Comparison of ENCODE assay signal across 8 mouse cellular contexts in the genomic region with DNA sequence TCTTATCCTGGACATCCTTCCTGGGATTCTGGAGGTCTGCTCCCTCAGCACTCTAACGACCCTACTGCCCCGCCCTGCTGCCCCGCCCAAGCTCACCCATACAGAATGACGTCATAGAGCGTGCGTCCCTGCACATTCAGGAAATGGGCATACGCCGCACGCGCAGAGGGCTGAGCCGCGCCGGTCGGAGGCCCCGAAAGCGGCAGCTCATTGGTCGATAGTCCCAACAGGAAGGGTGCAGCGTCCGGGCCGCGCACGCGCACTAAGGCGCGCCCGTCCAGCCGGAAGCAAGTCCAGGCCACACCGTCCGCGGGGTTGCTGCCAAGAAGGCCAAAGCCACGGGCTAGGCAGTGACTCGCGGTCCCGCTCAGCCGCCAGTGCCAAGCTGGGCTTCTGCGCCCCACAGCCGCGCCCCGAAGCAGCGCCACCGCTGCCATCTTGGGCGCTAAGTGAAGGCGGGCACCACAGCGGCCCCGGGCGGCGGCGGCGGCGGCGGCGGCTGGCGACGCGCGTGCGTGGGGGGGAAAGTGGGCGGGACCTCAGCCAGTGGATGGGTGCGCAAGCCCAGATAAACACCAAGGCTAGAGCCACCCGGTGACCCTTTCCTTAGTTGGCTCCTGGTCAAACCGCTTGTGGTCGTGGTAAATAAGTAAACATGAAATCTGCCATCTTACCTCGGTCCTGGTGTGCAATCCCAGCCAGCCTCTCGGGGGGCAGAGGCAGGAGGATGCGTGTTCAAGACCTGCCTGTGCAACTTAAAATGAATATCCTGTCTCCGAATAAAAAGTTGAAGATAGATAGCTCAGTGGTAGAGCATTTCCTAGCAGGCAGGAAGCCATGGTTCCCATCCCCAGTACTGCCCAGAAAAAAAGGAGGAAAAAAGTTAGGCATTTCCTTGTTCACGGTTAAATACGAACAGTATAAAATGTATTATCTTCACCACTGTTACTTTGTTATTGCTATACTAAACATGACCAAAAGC. TPM values are rescaled to one million over a fixed set of nuclear protein-coding genes. Genes with fewer than 3 reads are reported as not detected.
DNase-seq lines count a peak whose midpoint lies in the region; ATAC-seq lines count a peak whose summit lies in the region.

Iba57 (minus strand) TSS at position 485 of the 982 bp plus-strand sequence.

- H3K4me2 ChIP-seq in embryonic facial prominence, embryonic 14.5 days (ENCODE audit: low read depth, low read length), result peak within 1 kb of the TSS; percentile 65
- peak within 1 kb of the TSS; percentile 74 for H3K4me2 ChIP-seq in kidney, embryonic 14.5 days (replicated peaks; ENCODE audit: low read depth, low read length)
- peak within 1 kb of the TSS; percentile 68 for H3K4me2 ChIP-seq in limb, embryonic 15.5 days

- peak within 1 kb of the TSS; percentile 74 for H3K4me3 ChIP-seq in embryonic facial prominence, embryonic 14.5 days (ENCODE audit: low read depth, low read length)
- H3K4me3 ChIP-seq in kidney, embryonic 14.5 days (ENCODE audit: low read length), result peak within 1 kb of the TSS; percentile 78
- H3K4me3 ChIP-seq in limb, embryonic 15.5 days, result peak within 1 kb of the TSS; percentile 66

- peaks cover 13% of the 10 kb centered on the region for H3K4me1 ChIP-seq in embryonic facial prominence, embryonic 14.5 days (ENCODE audit: control insufficient read depth, insufficient read depth, low read length)
- H3K4me1 ChIP-seq in kidney, embryonic 14.5 days (ENCODE audit: control insufficient read depth, insufficient read depth, low read length), result peaks cover 7% of the 10 kb centered on the region
- peaks cover 9% of the 10 kb centered on the region for H3K4me1 ChIP-seq in limb, embryonic 15.5 days

- peak within 1 kb of the TSS; percentile 95 for H3K9ac ChIP-seq in embryonic facial prominence, embryonic 14.5 days (ENCODE audit: low read depth, low read length)
- H3K9ac ChIP-seq in kidney, embryonic 14.5 days (ENCODE audit: low read depth, low read length), result peak within 1 kb of the TSS; percentile 95
- H3K9ac ChIP-seq in limb, embryonic 15.5 days, result peak within 1 kb of the TSS; percentile 79

- H3K27ac ChIP-seq in embryonic facial prominence, embryonic 14.5 days (replicated peaks; ENCODE audit: low read depth, low read length), result peak within 1 kb of the TSS; percentile 99
- peak within 1 kb of the TSS; percentile 98 for H3K27ac ChIP-seq in kidney, embryonic 14.5 days (ENCODE audit: low read depth, low read length)
- peak within 1 kb of the TSS; percentile 99 for H3K27ac ChIP-seq in limb, embryonic 15.5 days

- 7% methylated on average over 27 of the region's 68 CpGs for WGBS in embryonic facial prominence, embryonic 14.5 days
- WGBS in kidney, embryonic 14.5 days, result 4% methylated on average over 55 of the region's 68 CpGs
- 2% methylated on average over 68 of the region's 68 CpGs for WGBS in limb, embryonic 15.5 days

- H3K36me3 ChIP-seq in embryonic facial prominence, embryonic 14.5 days (ENCODE audit: control insufficient read depth, insufficient read depth, low read length), result no peaks in the 10 kb centered on the region
- H3K36me3 ChIP-seq in kidney, embryonic 14.5 days (ENCODE audit: control insufficient read depth, insufficient read depth, low read length), result no peaks in the 10 kb centered on the region
- peaks cover 2% of the 10 kb centered on the region for H3K36me3 ChIP-seq in limb, embryonic 15.5 days

- ATAC-seq in embryonic facial prominence, embryonic 14.5 days (ENCODE audit: low read depth), result peak; percentile 99
- peak; percentile 99 for ATAC-seq in kidney, embryonic 14.5 days (ENCODE audit: low FRiP score, low TSS enrichment)
- peak; percentile 97 for ATAC-seq in limb, embryonic 15.5 days (ENCODE audit: insufficient number of reproducible peaks, low FRiP score, low TSS enrichment, low read depth)

- peak; percentile 98 for DNase-seq in 3T3-L1 (ENCODE audit: low read depth, low spot score)
- DNase-seq in adrenal gland, postnatal 4 days (ENCODE audit: low spot score in 2 of 2), result peak; percentile 86 to 95
- peak; percentile 99 for DNase-seq in embryonic facial prominence, embryonic 14.5 days (ENCODE audit: low spot score)
- DNase-seq in heart, adult 9 months (ENCODE audit: low spot score in 2 of 2), result peak; percentile 99
- DNase-seq in monocyte, adult 2 months (ENCODE audit: low read depth in 1 of 2, low spot score in 2 of 2), result peak; percentile 95 to 97
- peak; percentile 99 for DNase-seq in spleen, postnatal 36 days (ENCODE audit: low spot score in 2 of 2)

- no peaks in the 10 kb centered on the region for H3K9me3 ChIP-seq in embryonic facial prominence, embryonic 14.5 days (ENCODE audit: control insufficient read depth, low read length)
- no peaks in the 10 kb centered on the region for H3K9me3 ChIP-seq in kidney, embryonic 14.5 days (ENCODE audit: control insufficient read depth, low read length)
- no peaks in the 10 kb centered on the region for H3K9me3 ChIP-seq in limb, embryonic 15.5 days

- H3K27me3 ChIP-seq in embryonic facial prominence, embryonic 14.5 days (replicated peaks; ENCODE audit: control insufficient read depth, insufficient read depth, low read length), result no peaks in the 10 kb centered on the region
- no peaks in the 10 kb centered on the region for H3K27me3 ChIP-seq in kidney, embryonic 14.5 days (ENCODE audit: control insufficient read depth, insufficient read depth, low read length)
- H3K27me3 ChIP-seq in limb, embryonic 15.5 days, result no peaks in the 10 kb centered on the region

RNA-seq across cellular contexts. Expression of gene Iba57, which starts in this region (rescaled TPM):
- 10 to 100 TPM; 17.7 to 18.4 TPM for total RNA-seq in adrenal gland, postnatal 4 days (2021)
- 2.5 and 3.1 TPM in 2 replicates for polyA plus RNA-seq in embryonic facial prominence, embryonic 14.5 days (2014; fragmentation: Nextera tagmentation; extraction: Ambion mirVana)
- 2.3 and 3.6 TPM in 2 replicates for polyA plus RNA-seq in kidney, embryonic 14.5 days (2014; fragmentation: Nextera tagmentation; extraction: Ambion mirVana)
- 4.1 and 4.4 TPM in 2 replicates for polyA plus RNA-seq in limb, embryonic 15.5 days (2015; fragmentation: Nextera tagmentation; extraction: Ambion mirVana)

Comparison
In these comparisons a context has a peak if more than half of its experiments do, and no peak if none do; other contexts are left out.
1. Peak in every context shown above with its lines: DNase-seq, ATAC-seq, H3K4me3 ChIP-seq and H3K27ac ChIP-seq.